Mouse (Mus musculus): Measurements from ENCODE around the gene Ctnna3. TPM values are rescaled to one million over a fixed set of nuclear protein-coding genes. Genes with fewer than 3 reads are reported as not detected.

The Ctnna3 gene
- polyA plus RNA-seq, 1 experiment from 2014 or later, result not detected

GRCm38 (mm10) chr10:64039760-64040535 is 610.0 kb downstream of the Ctnna3 start:
- Histone ChIP-seq H3K27ac (no peak overlapping the region), H3K4me1 (no peaks in the 10 kb centered on the region), H3K36me3 (no peaks in the 10 kb centered on the region), H3K9me3 (replicated peaks) (no peaks in the 10 kb centered on the region), H3K4me3 (no peak overlapping the region), H3K27me3 (ENCODE audit: low read depth, poor library complexity, severe bottlenecking) (no peaks in the 10 kb centered on the region)
- no peak for DNase-seq (ENCODE audit: low spot score)
- 83% methylated on average over 17 of the region's 17 CpGs for WGBS

- H3K4me3 ChIP-seq, result no peak overlapping the region
- no peaks in the 10 kb centered on the region for H3K36me3 ChIP-seq
- no peaks in the 10 kb centered on the region for H3K4me1 ChIP-seq
- H3K27ac ChIP-seq, result no peak overlapping the region
- no peaks in the 10 kb centered on the region for H3K27me3 ChIP-seq (ENCODE audit: low read depth, poor library complexity, severe bottlenecking)
- 93% methylated on average over 7 of the region's 7 CpGs for WGBS
- no peaks in the 10 kb centered on the region for H3K9me3 ChIP-seq (replicated peaks)
- no peak for DNase-seq (ENCODE audit: low spot score)
Measured at GRCm38 (mm10) chr10:64041218-64041617, 611.3 kb downstream of the Ctnna3 start.

- 85% methylated on average over 11 of the region's 11 CpGs for WGBS
- DNase-seq (ENCODE audit: low spot score), result no peak
- H3K36me3 ChIP-seq, result no peaks in the 10 kb centered on the region
- no peaks in the 10 kb centered on the region for H3K9me3 ChIP-seq (replicated peaks)
- no peak overlapping the region for H3K27ac ChIP-seq
- no peak overlapping the region for H3K4me3 ChIP-seq
- no peaks in the 10 kb centered on the region for H3K27me3 ChIP-seq (ENCODE audit: low read depth, poor library complexity, severe bottlenecking)
- no peaks in the 10 kb centered on the region for H3K4me1 ChIP-seq
Measured at GRCm38 (mm10) chr10:64041892-64042291, 612.0 kb downstream of the Ctnna3 start.

- 94% methylated on average over 6 of the region's 6 CpGs for WGBS
- Histone ChIP-seq H3K9me3 (replicated peaks) (no peaks in the 10 kb centered on the region), H3K36me3 (no peaks in the 10 kb centered on the region), H3K4me3 (no peak overlapping the region), H3K27me3 (ENCODE audit: low read depth, poor library complexity, severe bottlenecking) (no peaks in the 10 kb centered on the region), H3K27ac (no peak overlapping the region), H3K4me1 (no peaks in the 10 kb centered on the region)
- DNase-seq (ENCODE audit: low spot score), result no peak
Measured at GRCm38 (mm10) chr10:64049151-64049550, 619.3 kb downstream of the Ctnna3 start.

- no peaks in the 10 kb centered on the region for H3K9me3 ChIP-seq (replicated peaks)
- no peaks in the 10 kb centered on the region for H3K4me1 ChIP-seq
- H3K36me3 ChIP-seq, result no peaks in the 10 kb centered on the region
- no peaks in the 10 kb centered on the region for H3K27me3 ChIP-seq (ENCODE audit: low read depth, poor library complexity, severe bottlenecking)
- no peak overlapping the region for H3K27ac ChIP-seq
- no peak overlapping the region for H3K4me3 ChIP-seq
- DNase-seq (ENCODE audit: low spot score), result no peak
- 91% methylated on average over 6 of the region's 6 CpGs for WGBS
Measured at GRCm38 (mm10) chr10:64049946-64050345, 620.0 kb downstream of the Ctnna3 start.

- Histone ChIP-seq H3K4me3 (no peak overlapping the region), H3K9me3 (replicated peaks) (no peaks in the 10 kb centered on the region), H3K4me1 (no peaks in the 10 kb centered on the region), H3K27me3 (ENCODE audit: low read depth, poor library complexity, severe bottlenecking) (no peaks in the 10 kb centered on the region), H3K27ac (no peak overlapping the region), H3K36me3 (no peaks in the 10 kb centered on the region)
- DNase-seq (ENCODE audit: low spot score), result no peak
- 90% methylated on average over 9 of the region's 9 CpGs for WGBS
Measured at GRCm38 (mm10) chr10:64063704-64064103, 633.8 kb downstream of the Ctnna3 start.

- Histone ChIP-seq H3K4me3 (no peak overlapping the region), H3K4me1 (no peaks in the 10 kb centered on the region), H3K9me3 (replicated peaks) (no peaks in the 10 kb centered on the region), H3K27me3 (ENCODE audit: low read depth, poor library complexity, severe bottlenecking) (no peaks in the 10 kb centered on the region), H3K36me3 (no peaks in the 10 kb centered on the region), H3K27ac (no peak overlapping the region)
- no peak for DNase-seq (ENCODE audit: low spot score)
- 41% methylated on average over 5 of the region's 5 CpGs for WGBS
Measured at GRCm38 (mm10) chr10:64075944-64076343, 646.0 kb downstream of the Ctnna3 start.

GRCm38 (mm10) chr10:64076410-64077052 is 646.6 kb downstream of the Ctnna3 start:
- WGBS, result 59% methylated on average over 10 of the region's 10 CpGs
- Histone ChIP-seq H3K27ac (no peak overlapping the region), H3K4me1 (no peaks in the 10 kb centered on the region), H3K36me3 (no peaks in the 10 kb centered on the region), H3K9me3 (replicated peaks) (no peaks in the 10 kb centered on the region), H3K4me3 (no peak overlapping the region), H3K27me3 (ENCODE audit: low read depth, poor library complexity, severe bottlenecking) (no peaks in the 10 kb centered on the region)
- no peak for DNase-seq (ENCODE audit: low spot score)

- Histone ChIP-seq H3K4me3 (no peak overlapping the region), H3K36me3 (no peaks in the 10 kb centered on the region), H3K4me1 (peaks cover 13% of the 10 kb centered on the region), H3K9me3 (replicated peaks) (no peaks in the 10 kb centered on the region), H3K27me3 (ENCODE audit: low read depth, poor library complexity, severe bottlenecking) (0 out of 2 replicates have a peak, but pooled peaks cover 11% of the 10 kb centered on the region), H3K27ac (no peak overlapping the region)
- DNase-seq (ENCODE audit: low spot score), result no peak
- WGBS, result 79% methylated on average over 3 of the region's 3 CpGs
Measured at GRCm38 (mm10) chr10:64082345-64082744, 652.4 kb downstream of the Ctnna3 start.

- Histone ChIP-seq H3K4me3 (no peak overlapping the region), H3K36me3 (no peaks in the 10 kb centered on the region), H3K27me3 (ENCODE audit: low read depth, poor library complexity, severe bottlenecking) (peaks cover 25% of the 10 kb centered on the region), H3K27ac (no peak overlapping the region), H3K9me3 (replicated peaks) (no peaks in the 10 kb centered on the region), H3K4me1 (peaks cover 26% of the 10 kb centered on the region)
- WGBS, result 64% methylated on average over 11 of the region's 11 CpGs
- DNase-seq (ENCODE audit: low spot score), result no peak
Measured at GRCm38 (mm10) chr10:64083813-64084212, 653.9 kb downstream of the Ctnna3 start.

- 45% methylated on average over 4 of the region's 4 CpGs for WGBS
- peaks cover 31% of the 10 kb centered on the region for H3K27me3 ChIP-seq (ENCODE audit: low read depth, poor library complexity, severe bottlenecking)
- H3K9me3 ChIP-seq (replicated peaks), result no peaks in the 10 kb centered on the region
- DNase-seq (ENCODE audit: low spot score), result no peak
- no peak overlapping the region for H3K27ac ChIP-seq
- H3K36me3 ChIP-seq, result no peaks in the 10 kb centered on the region
- peaks cover 26% of the 10 kb centered on the region for H3K4me1 ChIP-seq
- no peak overlapping the region for H3K4me3 ChIP-seq
Measured at GRCm38 (mm10) chr10:64084465-64084864, 654.6 kb downstream of the Ctnna3 start.

GRCm38 (mm10) chr10:64086183-64086566 is 656.3 kb downstream of the Ctnna3 start:
- Histone ChIP-seq H3K36me3 (no peaks in the 10 kb centered on the region), H3K27me3 (ENCODE audit: low read depth, poor library complexity, severe bottlenecking) (peaks cover 43% of the 10 kb centered on the region)
- 68% methylated on average over 16 of the region's 16 CpGs for WGBS

GRCm38 (mm10) chr10:64086567-64087391 is 656.9 kb downstream of the Ctnna3 start:
- H3K36me3 ChIP-seq, result no peaks in the 10 kb centered on the region
- peaks cover 46% of the 10 kb centered on the region for H3K27me3 ChIP-seq (ENCODE audit: low read depth, poor library complexity, severe bottlenecking)
- 3% methylated on average over 12 of the region's 12 CpGs for WGBS
- no peak overlapping the region for H3K27ac ChIP-seq
- DNase-seq (ENCODE audit: low spot score), result peak; percentile 47
- no peaks in the 10 kb centered on the region for H3K9me3 ChIP-seq (replicated peaks)
- peaks cover 31% of the 10 kb centered on the region for H3K4me1 ChIP-seq
- H3K4me3 ChIP-seq, result peak overlapping the region; percentile 47

More at GRCm38 (mm10) chr10:64086183-64086566, 656.3 kb downstream of the Ctnna3 start:
- DNase-seq (ENCODE audit: low spot score), result no peak
- Histone ChIP-seq H3K9me3 (replicated peaks) (no peaks in the 10 kb centered on the region), H3K27ac (no peak overlapping the region), H3K4me3 (no peak overlapping the region), H3K4me1 (peaks cover 31% of the 10 kb centered on the region)

Measured in limb, embryonic 10.5 days (tissue).